Mouse (Mus musculus) R1 (cell line): Measurements from ENCODE around the gene Chil1.

Experiments used
- DNase-seq: peaks from one replicate; pipeline ENCODE4 v3.0.0-alpha.2; 2018; ENCODE audit warnings: low read depth, low spot score

Chil1 gene

GRCm38 (mm10) chr1:134173081-134173480, 8.9 kb upstream of the Chil1 start:
- no peak for DNase-seq

- peak; percentile 59 for DNase-seq
These were observed 4.0 kb upstream of the Chil1 start for GRCm38 (mm10) chr1:134177976-134178375.

GRCm38 (mm10) chr1:134184089-134184488, 2.1 kb downstream of the Chil1 start:
- no peak for DNase-seq

GRCm38 (mm10) chr1:134188217-134188616, 6.2 kb downstream of the Chil1 start:
- no peak for DNase-seq

GRCm38 (mm10) chr1:134188989-134189729, 7.2 kb downstream of the Chil1 start:
- peak; percentile 96 for DNase-seq

GRCm38 (mm10) chr1:134191192-134191591, 9.2 kb downstream of the Chil1 start:
- no peak for DNase-seq

- DNase-seq: no peak
These were observed 10.0 kb downstream of the Chil1 start for GRCm38 (mm10) chr1:134192024-134192423.

GRCm38 (mm10) chr1:134193126-134193525, 11.2 kb downstream of the Chil1 start, which contains the start of gene Mybph:
TSS of gene Mybph (plus strand) at chr1:134193448.
- no peak for DNase-seq

- DNase-seq: no peak
These were observed 11.8 kb downstream of the Chil1 start for GRCm38 (mm10) chr1:134193674-134194197.

- DNase-seq: no peak
These were observed 12.5 kb downstream of the Chil1 start for GRCm38 (mm10) chr1:134194298-134195022.

GRCm38 (mm10) chr1:134195117-134195516, 13.1 kb downstream of the Chil1 start:
- DNase-seq: no peak

- no peak for DNase-seq
These were observed 13.6 kb downstream of the Chil1 start for GRCm38 (mm10) chr1:134195571-134195970.

- no peak for DNase-seq
These were observed 14.0 kb downstream of the Chil1 start for GRCm38 (mm10) chr1:134195979-134196378.

- DNase-seq: peak; percentile 68
These were observed 14.4 kb downstream of the Chil1 start for GRCm38 (mm10) chr1:134196386-134196785.

- no peak for DNase-seq
These were observed 15.5 kb downstream of the Chil1 start for GRCm38 (mm10) chr1:134197325-134197982.

GRCm38 (mm10) chr1:134198197-134198995, 16.4 kb downstream of the Chil1 start:
- DNase-seq: no peak

- no peak for DNase-seq
These were observed 18.5 kb downstream of the Chil1 start for GRCm38 (mm10) chr1:134200481-134200880.

- DNase-seq: no peak
These were observed 19.2 kb downstream of the Chil1 start for GRCm38 (mm10) chr1:134200998-134201686.

GRCm38 (mm10) chr1:134201751-134202420, 19.9 kb downstream of the Chil1 start:
- DNase-seq: peak; percentile 70

- no peak for DNase-seq
These were observed 22.3 kb downstream of the Chil1 start for GRCm38 (mm10) chr1:134204230-134204629.
